Mouse (Mus musculus): Measurements from ENCODE around the gene Nek6. TPM values are rescaled to one million over a fixed set of nuclear protein-coding genes. Genes with fewer than 3 reads are reported as not detected.
A peak's percentile ranks its signal among the peaks of the same experiment; 100 is the strongest.

The Nek6 gene
- polyA plus RNA-seq, 1 experiment = not detected

DNA sequence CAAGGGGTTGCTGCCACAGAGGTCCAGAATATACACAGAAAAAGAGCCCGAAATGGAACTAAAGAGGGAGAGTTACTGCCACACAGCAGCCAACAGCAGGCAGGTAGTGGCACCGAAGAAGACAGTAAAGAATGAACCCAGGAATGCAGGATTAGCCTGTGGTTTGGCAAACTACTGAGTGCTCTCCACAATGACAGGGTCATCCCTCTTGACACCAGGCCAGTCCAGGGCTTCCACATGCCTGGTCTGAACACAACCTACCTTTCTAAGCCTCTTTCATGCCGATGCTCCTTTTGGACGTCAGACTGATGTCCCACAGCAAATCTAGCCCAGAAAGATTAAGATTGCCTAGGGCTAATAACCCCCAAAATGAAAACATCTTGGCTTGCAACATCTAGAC lies 117.4 kb downstream of the Nek6 start:
- WGBS = 86% methylated on average over 4 of the region's 4 CpGs
- TF ChIP-seq POLR2A (IDR thresholded peaks at IDR 0.05; ENCODE audit: insufficient read depth, low read depth, low read length) (no peak), CTCF (IDR thresholded peaks at IDR 0.05; ENCODE audit: insufficient read depth, low read depth, low read length) (no peak)
- no peaks in the 10 kb centered on the region for H3K4me1 ChIP-seq (ENCODE audit: control insufficient read depth, insufficient read depth, low read length)
- H3K4me3 ChIP-seq (ENCODE audit: insufficient read depth, low read depth, low read length) = no peak overlapping the region
- H3K27ac ChIP-seq (ENCODE audit: insufficient read depth, low read depth, low read length) = no peak overlapping the region

DNA sequence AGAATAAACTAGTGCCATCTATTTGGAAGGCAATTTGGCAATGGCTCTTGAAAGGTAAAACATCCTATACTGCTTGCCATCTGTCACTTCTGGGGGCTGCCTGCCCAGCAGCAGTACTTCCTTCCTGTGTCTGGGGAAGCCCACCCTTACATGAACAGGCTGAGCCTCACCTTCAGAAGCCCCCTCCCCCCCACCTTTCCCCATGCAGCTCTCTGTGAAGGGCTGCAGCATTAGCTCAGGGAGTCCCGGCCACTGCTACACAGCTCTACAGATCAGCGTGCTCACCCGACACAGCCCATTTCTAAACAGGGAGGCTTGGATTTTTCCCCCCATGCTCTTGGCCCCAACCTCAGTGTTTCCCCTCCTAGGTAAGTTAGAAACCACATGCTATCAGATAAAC lies 118.0 kb downstream of the Nek6 start:
- no peak for TF ChIP-seq POLR2A (IDR thresholded peaks at IDR 0.05; ENCODE audit: insufficient read depth, low read depth, low read length)
- no peak for TF ChIP-seq CTCF (IDR thresholded peaks at IDR 0.05; ENCODE audit: insufficient read depth, low read depth, low read length)
- H3K4me1 ChIP-seq (ENCODE audit: control insufficient read depth, insufficient read depth, low read length) = no peaks in the 10 kb centered on the region
- H3K27ac ChIP-seq (ENCODE audit: insufficient read depth, low read depth, low read length) = no peak overlapping the region
- no peak overlapping the region for H3K4me3 ChIP-seq (ENCODE audit: insufficient read depth, low read depth, low read length)
- 89% methylated on average over 3 of the region's 3 CpGs for WGBS

DNA sequence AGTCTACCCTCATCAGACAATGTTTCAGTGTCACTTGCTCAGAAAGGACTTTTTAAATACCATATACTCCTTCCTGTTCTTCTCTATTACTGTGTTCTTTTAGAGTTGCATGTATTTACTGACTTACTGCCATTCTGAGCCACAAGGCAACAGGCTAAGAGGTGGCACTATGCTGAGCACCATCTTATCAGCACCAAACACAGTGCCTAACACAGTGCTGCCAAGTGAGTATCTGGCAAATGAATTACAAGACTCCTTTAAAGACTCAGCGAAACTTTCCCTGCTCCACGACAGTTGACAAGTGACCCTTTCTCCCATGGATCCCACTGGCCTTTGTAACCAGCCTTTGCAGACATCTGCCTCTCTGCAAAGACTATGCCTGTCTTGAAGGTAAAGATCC lies 119.1 kb downstream of the Nek6 start:
- Histone ChIP-seq H3K4me3 (ENCODE audit: insufficient read depth, low read depth, low read length) (no peak overlapping the region), H3K27ac (ENCODE audit: insufficient read depth, low read depth, low read length) (no peak overlapping the region), H3K4me1 (ENCODE audit: control insufficient read depth, insufficient read depth, low read length) (no peaks in the 10 kb centered on the region)
- 92% methylated on average over 2 of the region's 2 CpGs for WGBS
- TF ChIP-seq CTCF (IDR thresholded peaks at IDR 0.05; ENCODE audit: insufficient read depth, low read depth, low read length) = no peak
- no peak for TF ChIP-seq POLR2A (IDR thresholded peaks at IDR 0.05; ENCODE audit: insufficient read depth, low read depth, low read length)

DNA sequence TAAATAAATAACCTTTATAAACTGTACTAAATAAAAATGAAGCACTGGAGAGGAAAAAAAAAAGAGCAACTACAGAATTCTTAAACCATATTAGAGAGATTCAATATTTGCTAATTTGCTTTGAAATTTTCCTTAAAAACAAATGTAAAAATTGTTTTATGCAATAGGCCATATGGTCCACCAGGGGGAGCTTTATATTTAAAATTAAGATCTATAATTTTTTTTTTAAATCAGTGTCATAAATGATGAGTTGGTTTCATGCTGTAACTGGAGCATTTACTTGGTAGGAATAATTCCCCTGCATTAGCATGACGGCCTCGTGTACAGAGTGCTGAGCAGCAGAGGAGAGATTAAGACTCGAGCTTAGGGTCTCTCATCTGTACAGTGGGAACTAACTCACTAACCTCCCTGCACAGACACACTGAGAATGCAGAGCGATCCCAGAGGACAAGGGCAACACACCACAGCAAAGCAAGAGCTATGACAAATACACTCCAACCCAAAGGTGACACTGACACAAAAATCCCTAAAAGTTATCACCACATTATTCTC lies 126.3 kb downstream of the Nek6 start:
- Histone ChIP-seq H3K4me1 (ENCODE audit: control insufficient read depth, insufficient read depth, low read length) (no peaks in the 10 kb centered on the region), H3K4me3 (ENCODE audit: insufficient read depth, low read depth, low read length) (no peak overlapping the region), H3K27ac (ENCODE audit: insufficient read depth, low read depth, low read length) (no peak overlapping the region)
- WGBS = 73% methylated on average over 4 of the region's 4 CpGs
- TF ChIP-seq CTCF (IDR thresholded peaks at IDR 0.05; ENCODE audit: insufficient read depth, low read depth, low read length) = no peak
- TF ChIP-seq POLR2A (IDR thresholded peaks at IDR 0.05; ENCODE audit: insufficient read depth, low read depth, low read length) = no peak

DNA sequence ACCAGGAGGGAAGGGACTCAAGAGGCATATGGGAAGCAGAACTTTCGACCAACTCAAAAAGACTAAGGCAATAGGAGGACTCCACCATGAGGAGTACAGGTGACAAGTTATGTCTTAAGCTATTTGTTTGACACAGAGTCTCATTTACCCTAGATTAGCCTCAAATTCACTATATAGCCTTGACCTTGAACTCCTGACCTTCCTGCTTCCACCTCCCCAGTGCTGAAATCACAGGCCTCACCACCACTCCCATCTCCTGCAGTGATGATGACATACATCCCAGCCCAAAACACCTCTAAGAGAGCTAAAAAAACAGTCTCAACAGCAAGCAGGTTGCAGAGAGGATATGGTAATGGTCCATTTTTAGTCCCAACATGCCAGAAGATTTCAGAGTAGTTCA lies 130.3 kb downstream of the Nek6 start:
- Histone ChIP-seq H3K4me3 (ENCODE audit: insufficient read depth, low read depth, low read length) (no peak overlapping the region), H3K4me1 (ENCODE audit: control insufficient read depth, insufficient read depth, low read length) (0 out of 2 replicates have a peak, but pooled peaks cover 2% of the 10 kb centered on the region), H3K27ac (ENCODE audit: insufficient read depth, low read depth, low read length) (no peak overlapping the region)
- 87% methylated on average over 1 of the region's 1 CpGs for WGBS
- no peak for TF ChIP-seq POLR2A (IDR thresholded peaks at IDR 0.05; ENCODE audit: insufficient read depth, low read depth, low read length)
- no peak for TF ChIP-seq CTCF (IDR thresholded peaks at IDR 0.05; ENCODE audit: insufficient read depth, low read depth, low read length)

DNA sequence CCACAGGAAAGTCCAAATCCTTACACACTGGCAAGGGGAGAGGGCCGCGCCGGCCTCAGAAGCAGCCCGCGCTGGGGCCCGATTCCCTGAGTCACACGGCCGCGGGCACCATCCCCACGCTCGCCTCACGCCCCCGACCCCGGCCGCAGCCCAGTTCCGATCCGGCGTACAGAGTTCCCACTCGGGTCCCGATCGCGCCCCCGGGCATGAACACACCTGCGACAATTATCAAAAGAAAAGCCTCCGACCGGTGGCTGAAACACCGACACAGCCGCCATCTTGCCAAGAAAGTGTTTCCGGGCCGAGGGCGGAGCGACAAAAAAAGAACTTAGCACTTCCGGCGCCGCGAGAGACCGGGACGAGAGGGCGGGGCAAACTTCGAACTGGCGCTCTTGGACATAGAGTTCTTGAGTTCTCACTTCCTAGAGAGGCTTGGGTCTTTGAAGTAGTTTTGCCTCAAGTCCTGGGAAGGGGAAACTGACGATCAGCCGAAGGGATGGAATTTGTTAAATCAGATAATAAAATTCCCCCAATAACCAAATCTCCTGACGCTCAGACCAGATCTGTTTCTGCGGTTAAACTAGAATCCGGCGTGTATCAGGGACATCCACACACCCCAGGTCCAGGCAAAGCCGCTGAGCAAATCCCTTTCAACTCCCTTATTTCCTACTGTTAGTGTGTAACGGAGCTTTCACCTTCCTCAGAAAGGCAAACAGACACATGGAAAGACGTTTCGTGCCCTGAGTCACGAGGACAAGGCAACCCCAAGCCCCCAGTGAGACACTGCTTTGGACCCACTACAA lies 132.4 kb downstream of the Nek6 start, which contains the start of gene Psmb7:
Gene Psmb7, minus strand, starts transcription at position 463 of the 803 bp plus-strand sequence.
- WGBS = 2% methylated on average over 52 of the region's 52 CpGs

More for the DNA sequence above, 132.4 kb downstream of the Nek6 start, which contains the start of gene Psmb7:
- H3K4me1 ChIP-seq (ENCODE audit: control insufficient read depth, insufficient read depth, low read length) = peaks cover 10% of the 10 kb centered on the region
- H3K27ac ChIP-seq (ENCODE audit: insufficient read depth, low read depth, low read length) = no peak within 1 kb of the TSS
- peak within 1 kb of the TSS; percentile 71 for H3K4me3 ChIP-seq (ENCODE audit: insufficient read depth, low read depth, low read length)
- TF ChIP-seq POLR2A (IDR thresholded peaks at IDR 0.05; ENCODE audit: insufficient read depth, low read depth, low read length) (no peak), CTCF (IDR thresholded peaks at IDR 0.05; ENCODE audit: insufficient read depth, low read depth, low read length) (no peak)

Other genes with a start within 250 kb of the Nek6 start
- gene Dennd1a, start 224.3 kb upstream of the Nek6 start, polyA plus RNA-seq (2012; ENCODE audit: insufficient read depth, insufficient read length, low replicate concordance, missing spikeins) = not detected in 2 replicates
- gene Lhx2, start 172.4 kb upstream of the Nek6 start, polyA plus RNA-seq (2012; ENCODE audit: insufficient read depth, insufficient read length, low replicate concordance, missing spikeins) = not detected in 2 replicates
- gene Psmb7, start 132.4 kb downstream of the Nek6 start, polyA plus RNA-seq (2012; ENCODE audit: insufficient read depth, insufficient read length, low replicate concordance, missing spikeins) = not detected in 2 replicates
- not detected in 2 replicates for gene Nr5a1, start 202.9 kb downstream of the Nek6 start, polyA plus RNA-seq (2012; ENCODE audit: insufficient read depth, insufficient read length, low replicate concordance, missing spikeins)